Mouse (Mus musculus): ENCODE data around the gene Gps2. TPM values are rescaled to one million over a fixed set of nuclear protein-coding genes. Genes with fewer than 3 reads are reported as not detected.
"Not testable (repeated sequence)": the region's sequence is repeated elsewhere in the genome, so short reads cannot be mapped to it uniquely, and the experiment has no call there.

Gps2 gene
- polyA plus RNA-seq, 1 experiment from 2014 or later: 69.4 TPM

DNA sequence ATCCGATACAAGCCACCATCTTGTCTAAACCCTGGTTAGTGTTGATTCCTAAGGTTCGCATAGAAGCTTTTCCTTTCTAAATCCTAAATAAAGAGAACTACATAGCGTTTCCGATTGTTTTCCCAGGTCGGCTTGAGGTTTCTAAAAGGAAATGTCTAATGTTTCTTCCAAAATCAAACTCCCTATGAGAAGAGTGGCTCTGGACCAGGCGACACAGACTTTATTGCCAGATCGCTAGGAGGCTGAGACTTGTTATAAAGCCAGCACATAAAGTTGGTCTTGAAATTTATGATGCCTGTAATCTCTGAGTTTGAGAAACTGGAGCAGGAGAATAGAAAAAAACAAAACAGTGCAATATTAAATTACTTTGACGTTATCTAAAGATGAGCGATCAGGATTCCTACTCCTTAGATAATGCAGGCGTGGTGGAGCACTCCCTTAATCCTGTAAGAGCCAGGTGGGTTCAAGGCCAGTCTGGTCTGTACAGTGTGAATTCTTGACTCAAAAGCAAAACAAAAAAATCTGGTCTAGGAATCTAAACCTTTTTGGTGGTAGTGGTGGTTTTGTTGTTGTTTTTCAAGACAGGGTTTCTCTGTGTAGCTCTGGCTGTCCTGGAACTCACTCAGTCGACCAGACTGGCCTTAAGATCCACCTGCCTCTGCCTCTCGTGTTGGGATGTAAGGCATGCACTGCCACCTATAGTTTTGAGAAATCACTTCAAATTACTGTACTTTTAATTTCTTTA, 8.5 kb downstream of the Gps2 start:
- Histone ChIP-seq H3K9me3 (no peaks in the 10 kb centered on the region), H3K27ac (peak overlapping the region; percentile 97), H3K27me3 (ENCODE audit: insufficient read depth, poor library complexity, severe bottlenecking) (no peaks in the 10 kb centered on the region), H3K36me3 (peaks cover 25% of the 10 kb centered on the region), H3K4me3 (peak overlapping the region; percentile 85), H3K4me1 (peaks cover 19% of the 10 kb centered on the region)
- DNase-seq (ENCODE audit: low spot score): no peak
- WGBS: 6% methylated on average over 12 of the region's 12 CpGs

GRCm38 (mm10) chr11:69922796-69923195, 9.1 kb downstream of the Gps2 start:
- 69% methylated on average over 3 of the region's 3 CpGs for whole genome bisulfite sequencing
- no peaks in the 10 kb centered on the region for H3K9me3 ChIP-seq
- H3K4me3 ChIP-seq: peak overlapping the region; percentile 85
- no peaks in the 10 kb centered on the region for H3K27me3 ChIP-seq (ENCODE audit: insufficient read depth, poor library complexity, severe bottlenecking)
- peaks cover 19% of the 10 kb centered on the region for H3K36me3 ChIP-seq
- no peak for DNase-seq (ENCODE audit: low spot score)
- peaks cover 17% of the 10 kb centered on the region for H3K4me1 ChIP-seq
- H3K27ac ChIP-seq: peak overlapping the region; percentile 97; the same call in 1 of the 2 replicates

DNA sequence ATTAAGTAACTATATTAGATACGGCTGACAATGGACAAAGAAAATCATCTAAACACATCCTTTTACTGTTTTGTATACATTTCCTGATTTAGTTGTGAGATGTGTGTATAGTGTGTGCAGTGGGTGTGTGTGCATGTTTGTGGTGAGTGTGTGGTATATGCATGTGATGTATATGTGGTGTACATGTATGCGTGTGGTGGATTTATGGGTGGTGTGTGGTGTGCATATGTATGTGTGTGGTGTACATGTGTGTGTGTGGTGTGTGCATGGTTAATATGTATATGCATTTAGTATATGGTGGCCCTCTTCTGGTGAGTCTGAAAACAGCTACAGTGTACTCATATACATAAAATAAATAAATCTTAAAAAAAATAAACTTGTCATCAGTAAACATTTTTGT, 13.8 kb downstream of the Gps2 start:
- Histone ChIP-seq H3K36me3 (no peaks in the 10 kb centered on the region), H3K9me3 (no peaks in the 10 kb centered on the region), H3K27ac (no peak overlapping the region), H3K27me3 (ENCODE audit: insufficient read depth, poor library complexity, severe bottlenecking) (no peaks in the 10 kb centered on the region), H3K4me1 (0 out of 2 replicates have a peak, but pooled peaks cover under 1% of the 10 kb centered on the region), H3K4me3 (no peak overlapping the region)
- WGBS: 92% methylated on average over 2 of the region's 2 CpGs
- no peak for DNase-seq (ENCODE audit: low spot score)

- 19% methylated on average over 4 of the region's 4 CpGs for WGBS
- Histone ChIP-seq H3K27ac (no peak overlapping the region), H3K4me3 (no peak overlapping the region), H3K36me3 (no peaks in the 10 kb centered on the region), H3K9me3 (no peaks in the 10 kb centered on the region), H3K4me1 (peaks cover 7% of the 10 kb centered on the region; the same call in 1 of the 2 replicates), H3K27me3 (ENCODE audit: insufficient read depth, poor library complexity, severe bottlenecking) (peaks cover under 1% of the 10 kb centered on the region; the same call in 1 of the 2 replicates)
- no peak for DNase-seq (ENCODE audit: low spot score)
Observed at GRCm38 (mm10) chr11:69929712-69930111, 16.0 kb downstream of the Gps2 start.

- H3K4me1 ChIP-seq; H3K36me3 ChIP-seq; H3K27me3 ChIP-seq (ENCODE audit: insufficient read depth, poor library complexity, severe bottlenecking); H3K9me3 ChIP-seq; DNase-seq (ENCODE audit: low spot score); H3K27ac ChIP-seq; H3K4me3 ChIP-seq: not testable (repeated sequence)
- WGBS: 81% methylated on average over 8 of the region's 8 CpGs
Observed at GRCm38 (mm10) chr11:69930176-69930575, 16.5 kb downstream of the Gps2 start.

DNA sequence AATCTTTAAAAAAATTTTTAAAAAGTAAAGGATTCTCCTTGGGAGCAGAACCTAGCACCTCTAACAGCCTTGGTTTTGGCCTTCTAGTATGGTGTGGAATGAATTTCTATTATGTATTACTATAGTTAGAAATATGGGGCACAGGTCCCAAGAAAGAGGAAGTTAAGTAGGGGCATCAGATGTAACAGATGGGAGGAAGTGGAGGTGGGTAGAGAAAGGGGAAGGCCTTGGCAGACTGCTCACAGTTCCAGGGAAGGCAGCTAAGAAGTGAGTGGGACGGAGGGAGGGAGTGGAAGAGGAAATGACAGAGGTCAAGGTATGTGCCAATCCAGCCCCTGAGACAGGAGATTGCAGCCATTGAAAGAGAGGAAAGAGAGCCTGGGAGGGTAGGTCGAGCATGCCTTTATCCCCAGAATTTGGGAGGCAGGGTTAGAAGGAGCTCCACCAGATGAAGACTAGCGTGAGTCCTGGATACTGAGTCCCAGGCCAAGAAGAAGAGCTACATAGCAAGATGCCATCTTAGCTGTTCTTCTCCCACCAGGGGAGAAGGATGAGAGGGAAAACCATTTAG, 17.4 kb downstream of the Gps2 start:
- Histone ChIP-seq H3K9me3 (no peaks in the 10 kb centered on the region), H3K4me1 (peaks cover 17% of the 10 kb centered on the region), H3K4me3 (no peak overlapping the region), H3K27ac (no peak overlapping the region), H3K27me3 (ENCODE audit: insufficient read depth, poor library complexity, severe bottlenecking) (peaks cover 12% of the 10 kb centered on the region), H3K36me3 (no peaks in the 10 kb centered on the region)
- WGBS: 60% methylated on average over 3 of the region's 3 CpGs
- DNase-seq (ENCODE audit: low spot score): no peak

DNA sequence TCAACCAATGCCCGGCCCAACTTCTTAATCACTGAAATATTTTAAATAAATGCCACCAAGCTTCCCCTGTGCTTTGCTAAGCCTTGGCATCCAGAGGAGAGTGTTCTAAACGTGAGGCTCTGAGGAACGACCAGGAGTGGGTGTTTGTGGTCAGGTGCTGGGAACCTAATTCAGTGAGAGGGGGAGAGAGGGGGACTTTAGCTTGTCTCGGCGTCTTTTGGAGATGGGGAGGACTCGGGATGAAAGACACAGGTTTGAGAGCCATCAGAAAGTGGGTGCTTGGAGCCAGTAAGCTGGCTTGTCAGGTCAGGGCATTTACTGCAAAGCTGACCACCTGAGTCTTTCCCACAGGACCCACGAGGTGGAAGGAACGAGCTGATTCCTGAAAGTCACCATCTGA, 18.1 kb downstream of the Gps2 start:
- H3K9me3 ChIP-seq: no peaks in the 10 kb centered on the region
- peaks cover 19% of the 10 kb centered on the region for H3K27me3 ChIP-seq (ENCODE audit: insufficient read depth, poor library complexity, severe bottlenecking)
- no peaks in the 10 kb centered on the region for H3K36me3 ChIP-seq
- H3K4me3 ChIP-seq: no peak overlapping the region
- H3K4me1 ChIP-seq: peaks cover 23% of the 10 kb centered on the region
- H3K27ac ChIP-seq: no peak overlapping the region
- 66% methylated on average over 8 of the region's 8 CpGs for WGBS
- no peak for DNase-seq (ENCODE audit: low spot score)

- H3K9me3 ChIP-seq: no peaks in the 10 kb centered on the region
- H3K4me3 ChIP-seq: no peak overlapping the region
- no peak for DNase-seq (ENCODE audit: low spot score)
- whole genome bisulfite sequencing: 38% methylated on average over 3 of the region's 3 CpGs
- H3K36me3 ChIP-seq: no peaks in the 10 kb centered on the region
- peaks cover 28% of the 10 kb centered on the region for H3K4me1 ChIP-seq
- no peak overlapping the region for H3K27ac ChIP-seq
- peaks cover 24% of the 10 kb centered on the region for H3K27me3 ChIP-seq (ENCODE audit: insufficient read depth, poor library complexity, severe bottlenecking)
Observed at GRCm38 (mm10) chr11:69932254-69932653, 18.6 kb downstream of the Gps2 start.

DNA sequence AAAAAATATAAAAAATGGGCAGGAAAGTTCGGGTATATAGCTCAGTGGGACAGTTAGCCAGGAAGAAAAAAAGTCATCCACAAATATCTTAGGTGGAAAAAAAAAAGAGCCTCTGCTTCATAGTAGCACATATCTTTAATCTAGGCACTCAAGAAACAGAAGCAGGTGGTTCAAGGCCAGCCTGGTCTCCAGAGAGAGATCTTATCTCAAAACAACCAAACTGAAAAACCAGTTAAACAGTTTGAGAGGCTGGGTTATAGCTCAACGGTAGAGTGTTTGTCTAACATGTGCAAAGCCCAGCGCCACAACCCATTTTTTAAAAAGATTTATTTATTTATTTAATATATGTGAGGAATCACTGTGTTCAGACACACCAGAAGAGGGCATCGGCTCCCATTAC, 19.4 kb downstream of the Gps2 start:
- DNase-seq (ENCODE audit: low spot score): no peak
- Histone ChIP-seq H3K4me3 (no peak overlapping the region), H3K4me1 (peaks cover 36% of the 10 kb centered on the region), H3K27me3 (ENCODE audit: insufficient read depth, poor library complexity, severe bottlenecking) (peaks cover 32% of the 10 kb centered on the region), H3K9me3 (no peaks in the 10 kb centered on the region), H3K27ac (no peak overlapping the region), H3K36me3 (no peaks in the 10 kb centered on the region)
- WGBS: 71% methylated on average over 4 of the region's 4 CpGs

GRCm38 (mm10) chr11:69934169-69934568, 20.5 kb downstream of the Gps2 start:
- Histone ChIP-seq H3K4me3 (peak overlapping the region; percentile 77), H3K4me1 (peaks cover 36% of the 10 kb centered on the region), H3K9me3 (no peaks in the 10 kb centered on the region), H3K27ac (0 out of 2 replicates have a peak overlapping the region, but pooled peaks have one; percentile 22), H3K27me3 (ENCODE audit: insufficient read depth, poor library complexity, severe bottlenecking) (peaks cover 43% of the 10 kb centered on the region), H3K36me3 (no peaks in the 10 kb centered on the region)
- WGBS: 1% methylated on average over 18 of the region's 18 CpGs
- peak; percentile 95 for DNase-seq (ENCODE audit: low spot score)

GRCm38 (mm10) chr11:69934681-69935080, 21.0 kb downstream of the Gps2 start:
- no peak for DNase-seq (ENCODE audit: low spot score)
- H3K9me3 ChIP-seq: no peaks in the 10 kb centered on the region
- 20% methylated on average over 6 of the region's 6 CpGs for WGBS
- H3K27me3 ChIP-seq (ENCODE audit: insufficient read depth, poor library complexity, severe bottlenecking): peaks cover 48% of the 10 kb centered on the region
- peak overlapping the region; percentile 77; the same call in 1 of the 2 replicates for H3K4me3 ChIP-seq
- no peaks in the 10 kb centered on the region for H3K36me3 ChIP-seq
- peaks cover 36% of the 10 kb centered on the region for H3K4me1 ChIP-seq
- no peak overlapping the region for H3K27ac ChIP-seq

DNA sequence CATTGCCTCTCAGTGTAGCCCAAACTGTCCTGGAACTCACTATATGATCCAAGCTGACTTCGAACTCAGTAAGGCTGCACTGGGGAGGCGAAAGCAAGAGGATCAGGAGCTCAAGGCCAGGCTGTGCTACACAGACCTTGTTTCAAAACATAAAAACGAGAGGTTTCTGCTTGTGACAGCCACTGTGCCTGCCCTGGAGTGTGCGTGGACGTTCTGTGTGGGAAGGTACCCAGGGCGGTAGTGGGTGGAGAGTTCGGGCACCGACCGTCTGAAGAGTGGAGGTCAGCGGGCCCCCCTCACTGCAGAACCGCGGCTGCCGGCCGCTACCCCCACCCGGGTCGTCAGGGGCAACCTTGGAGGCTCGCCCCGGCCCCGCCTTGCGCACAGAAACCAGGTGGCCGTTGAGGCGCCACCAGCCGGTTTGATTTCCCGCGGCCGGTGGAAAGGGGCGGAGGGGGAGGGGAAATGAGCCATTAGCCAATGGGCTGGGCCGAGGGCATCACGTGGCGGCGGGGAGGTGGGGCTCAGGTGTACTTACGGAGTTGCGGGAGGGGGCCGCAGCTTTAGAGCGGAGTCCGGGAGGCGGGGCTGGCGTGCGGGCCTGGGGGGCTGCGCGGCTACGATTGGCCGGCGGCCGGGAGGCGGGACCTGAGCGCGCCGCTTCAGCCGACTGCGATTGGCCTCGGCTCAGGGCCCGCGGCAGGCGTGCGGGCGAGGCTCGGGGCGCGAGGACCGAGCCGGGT, 21.6 kb downstream of the Gps2 start, which contains the start of gene Ybx2:
TSS of gene Ybx2 (plus strand) at position 660 of the 743 bp plus-strand sequence.
- 1% methylated on average over 62 of the region's 62 CpGs for WGBS
- H3K36me3 ChIP-seq: no peaks in the 10 kb centered on the region
- peak within 1 kb of the TSS; percentile 85 for H3K27ac ChIP-seq
- H3K9me3 ChIP-seq: no peaks in the 10 kb centered on the region
- DNase-seq (ENCODE audit: low spot score): peak; percentile 92
- H3K4me1 ChIP-seq: peaks cover 36% of the 10 kb centered on the region
- H3K4me3 ChIP-seq: peak within 1 kb of the TSS; percentile 77
- peaks cover 55% of the 10 kb centered on the region for H3K27me3 ChIP-seq (ENCODE audit: insufficient read depth, poor library complexity, severe bottlenecking)

- peaks cover 36% of the 10 kb centered on the region for H3K4me1 ChIP-seq
- H3K36me3 ChIP-seq: no peaks in the 10 kb centered on the region
- WGBS: 3% methylated on average over 30 of the region's 30 CpGs
- no peak for DNase-seq (ENCODE audit: low spot score)
- H3K27ac ChIP-seq: peak overlapping the region; percentile 85
- H3K4me3 ChIP-seq: peak overlapping the region; percentile 77
- H3K27me3 ChIP-seq (ENCODE audit: insufficient read depth, poor library complexity, severe bottlenecking): peaks cover 59% of the 10 kb centered on the region
- no peaks in the 10 kb centered on the region for H3K9me3 ChIP-seq
Observed at GRCm38 (mm10) chr11:69936156-69936555, 22.5 kb downstream of the Gps2 start.
